ENCODE assay signal across 1 mouse cellular context in genomic region chr4:62519122-62519848, GRCm38 (mm10).
TF ChIP-seq lines count a peak whose summit lies in the region.

No protein-coding gene starts in this region.

TF ChIP-seq in CH12.LX, 34 proteins besides CTCF, POLR2A, EP300 and RAD21:
- TF ChIP-seq ETS1 (conservative IDR thresholded peaks at IDR 0.05; ENCODE audit: low read depth, low read length) (0 out of 2 replicates have a peak, but pooled peaks have one; percentile 4), ZKSCAN1 (IDR thresholded peaks at IDR 0.05; ENCODE audit: borderline replicate concordance, low read depth, low read length) (no peak), ELF1 (IDR thresholded peaks at IDR 0.05; ENCODE audit: low read depth, low read length) (no peak), NELFE (IDR thresholded peaks at IDR 0.05; ENCODE audit: low read depth, low read length) (peak; percentile 26; the same call in 1 of the 2 replicates), TBP (conservative IDR thresholded peaks at IDR 0.05; ENCODE audit: low read depth, low read length) (no peak), TCF12 (IDR thresholded peaks at IDR 0.05; ENCODE audit: low read depth, low read length) (no peak), NRF1 (IDR thresholded peaks at IDR 0.05; ENCODE audit: low read depth, low read length) (no peak), RCOR1 (conservative IDR thresholded peaks at IDR 0.05; ENCODE audit: low read depth, low read length) (no peak), IRF4 (IDR thresholded peaks at IDR 0.05; ENCODE audit: low read depth, low read length) (no peak), ZC3H11A (IDR thresholded peaks at IDR 0.05; ENCODE audit: low read depth, low read length) (no peak), MAX (IDR thresholded peaks at IDR 0.05; ENCODE audit: low read length) (peak; percentile 31; the same call in 1 of the 2 replicates), MYC (IDR thresholded peaks at IDR 0.05; ENCODE audit: low read depth, low read length) (no peak), JUND (conservative IDR thresholded peaks at IDR 0.05; ENCODE audit: low read depth, low read length) (no peak), MAZ (IDR thresholded peaks at IDR 0.05; ENCODE audit: low read depth, low read length) (0 out of 2 replicates have a peak, but pooled peaks have one; percentile 49), BHLHE40 (IDR thresholded peaks at IDR 0.05; ENCODE audit: low read depth, low read length) (no peak; the same call in 1 of the 2 replicates), HCFC1 (IDR thresholded peaks at IDR 0.05; ENCODE audit: low read depth, low read length) (0 out of 2 replicates have a peak, but pooled peaks have one; percentile 4), KAT2A (IDR thresholded peaks at IDR 0.05; ENCODE audit: insufficient replicate concordance, low read length) (no peak), E2F4 (IDR thresholded peaks at IDR 0.05; ENCODE audit: insufficient replicate concordance, low read depth, low read length) (no peak; the same call in 1 of the 2 replicates), SIN3A (IDR thresholded peaks at IDR 0.05; ENCODE audit: low read length) (no peak), CHD1 (IDR thresholded peaks at IDR 0.05; ENCODE audit: low read depth, low read length) (peak; percentile 21; the same call in 1 of the 2 replicates), CHD2 (IDR thresholded peaks at IDR 0.05; ENCODE audit: low read length) (peak; percentile 66; the same call in 1 of the 2 replicates)
